Mouse (Mus musculus) megakaryocyte, embryonic 14.5 days (primary cell): Measurements from ENCODE around the gene Cct7.

Source experiments
- FLI1 ChIP-seq: IDR thresholded peaks from 2 replicates; pipeline ENCODE4 v1.6.1; 2012; ENCODE audit warnings: low read length, inconsistent platforms, mixed read lengths
- GATA1 ChIP-seq: IDR thresholded peaks from 3 replicates; pipeline ENCODE4 v1.6.1; 2012; ENCODE audit warnings: mixed read lengths, low read length, inconsistent platforms, borderline replicate concordance

DNA sequence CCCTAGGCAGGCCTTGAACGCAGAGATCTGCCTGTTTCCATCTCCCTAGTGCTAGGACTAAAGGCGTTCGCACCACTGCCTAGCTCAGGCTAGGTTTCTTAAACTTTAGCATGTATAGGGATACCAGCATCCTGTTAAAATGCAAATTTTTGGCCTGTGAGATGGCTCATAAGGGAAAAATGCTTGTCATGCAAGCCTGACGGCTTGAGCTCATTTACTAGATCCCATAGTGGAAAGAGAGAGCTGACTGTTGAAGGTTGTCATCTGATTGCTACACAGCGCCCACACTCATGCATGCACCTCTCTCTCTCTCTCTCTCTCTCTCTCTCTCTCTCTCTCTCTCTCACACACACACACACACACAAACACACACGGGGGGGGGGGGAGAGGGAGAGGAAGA lies 14.7 kb upstream of the Cct7 start:
- TF ChIP-seq GATA1 = no peak
- TF ChIP-seq FLI1 = no peak
